Mouse (Mus musculus): ENCODE data around the gene Cks1brt.
"Not testable (repeated sequence)": the region's sequence is repeated elsewhere in the genome, so short reads cannot be mapped to it uniquely, and the experiment has no call there.

Cks1brt gene

GRCm38 (mm10) chr8:85151624-85152023 is at the start of gene Cks1brt:
Gene Cks1brt, plus strand, starts transcription at chr8:85151924.
- ATAC-seq (ENCODE audit: low TSS enrichment), result no peak

- no peak for ATAC-seq (ENCODE audit: low TSS enrichment)
Observed at GRCm38 (mm10) chr8:85113241-85113640, 38.5 kb upstream of the Cks1brt start.

GRCm38 (mm10) chr8:85115501-85115900 is 36.2 kb upstream of the Cks1brt start:
- no peak for ATAC-seq (ENCODE audit: low TSS enrichment)

- no peak for ATAC-seq (ENCODE audit: low TSS enrichment)
Observed at GRCm38 (mm10) chr8:85116984-85117383, 34.7 kb upstream of the Cks1brt start.

- ATAC-seq (ENCODE audit: low TSS enrichment), result peak; percentile 97
Observed at GRCm38 (mm10) chr8:85119052-85119981, 32.4 kb upstream of the Cks1brt start.

- not testable (repeated sequence) for ATAC-seq (ENCODE audit: low TSS enrichment)
Observed at GRCm38 (mm10) chr8:85120251-85120650, 31.5 kb upstream of the Cks1brt start.

GRCm38 (mm10) chr8:85122995-85123394 is 28.7 kb upstream of the Cks1brt start, which contains the start of gene Zfp791:
Gene Zfp791, minus strand, starts transcription at chr8:85123095.
- no peak for ATAC-seq (ENCODE audit: low TSS enrichment)

GRCm38 (mm10) chr8:85123691-85124090 is 28.0 kb upstream of the Cks1brt start:
- no peak for ATAC-seq (ENCODE audit: low TSS enrichment)

- no peak for ATAC-seq (ENCODE audit: low TSS enrichment)
Observed at GRCm38 (mm10) chr8:85132335-85132734, 19.4 kb upstream of the Cks1brt start.

- ATAC-seq (ENCODE audit: low TSS enrichment), result not testable (repeated sequence)
Observed at GRCm38 (mm10) chr8:85135690-85136089, 16.0 kb upstream of the Cks1brt start.

- ATAC-seq (ENCODE audit: low TSS enrichment), result no peak
Observed at GRCm38 (mm10) chr8:85142516-85142915, 9.2 kb upstream of the Cks1brt start.

GRCm38 (mm10) chr8:85171291-85171690 is 19.6 kb downstream of the Cks1brt start:
- peak; percentile 72; the same call in 1 of the 2 replicates for ATAC-seq (ENCODE audit: low TSS enrichment)

GRCm38 (mm10) chr8:85175892-85176291 is 24.2 kb downstream of the Cks1brt start:
- no peak for ATAC-seq (ENCODE audit: low TSS enrichment)

- ATAC-seq (ENCODE audit: low TSS enrichment), result no peak
Observed at GRCm38 (mm10) chr8:85192346-85192745, 40.6 kb downstream of the Cks1brt start.

GRCm38 (mm10) chr8:85220220-85220619 is 68.5 kb downstream of the Cks1brt start:
- ATAC-seq (ENCODE audit: low TSS enrichment), result peak; percentile 64; the same call in 1 of the 2 replicates

- no peak for ATAC-seq (ENCODE audit: low TSS enrichment)
Observed at GRCm38 (mm10) chr8:85220992-85221391, 69.3 kb downstream of the Cks1brt start.
